Mouse (Mus musculus): ENCODE data around the gene Sorcs3. TPM values are rescaled to one million over a fixed set of nuclear protein-coding genes. Genes with fewer than 3 reads are reported as not detected.

Sorcs3 gene
- polyA plus RNA-seq, 1 experiment from 2014 or later: 7.2 TPM

DNA sequence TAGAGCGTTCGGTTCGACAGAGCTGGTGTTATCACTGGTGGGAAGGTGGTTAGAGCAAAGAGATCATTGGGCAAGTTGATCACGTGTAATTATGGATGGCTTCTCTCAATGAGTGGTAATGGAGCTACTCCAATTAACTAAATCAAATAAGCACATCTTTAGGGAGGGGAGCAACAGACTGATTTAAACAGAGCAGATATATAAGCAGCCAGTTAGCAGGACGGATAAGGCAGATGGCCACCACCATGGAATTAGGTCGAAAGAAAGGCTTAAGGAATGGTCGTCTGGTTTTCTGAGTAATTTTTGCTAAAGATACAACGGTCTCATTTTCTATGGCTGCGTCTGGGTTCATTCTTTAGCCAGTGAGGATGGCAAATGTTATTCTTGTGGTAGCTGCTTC, 549.3 kb downstream of the Sorcs3 start:
- Histone ChIP-seq H3K4me3 (no peak overlapping the region), H3K9me3 (no peaks in the 10 kb centered on the region), H3K9ac (replicated peaks) (no peak overlapping the region), H3K4me1 (peaks cover 5% of the 10 kb centered on the region; the same call in 1 of the 2 replicates), H3K4me2 (replicated peaks) (no peak overlapping the region), H3K36me3 (no peaks in the 10 kb centered on the region), H3K27ac (replicated peaks) (no peak overlapping the region), H3K27me3 (no peaks in the 10 kb centered on the region)
- no peak for ATAC-seq (replicated peaks)
- WGBS: 81% methylated on average over 9 of the region's 9 CpGs

DNA sequence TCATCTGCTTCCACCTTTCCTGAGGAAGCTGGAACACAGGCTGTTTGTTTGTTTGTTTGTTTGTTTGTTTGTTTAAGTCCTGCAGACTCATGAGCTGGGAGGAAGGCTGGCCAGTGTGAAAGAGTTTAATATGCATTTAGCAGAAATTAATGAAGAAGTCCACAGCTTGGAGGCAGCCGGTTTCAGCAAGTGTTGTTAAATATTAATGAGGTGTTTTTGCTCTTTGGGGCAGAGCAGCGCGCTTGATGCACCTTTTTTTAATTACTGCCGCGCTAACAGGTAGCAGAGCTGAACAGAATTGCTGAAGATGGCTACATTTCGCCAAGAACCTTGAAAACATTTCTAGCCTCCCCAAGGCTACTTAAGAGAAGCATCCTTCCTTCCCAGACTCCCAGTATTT, 551.0 kb downstream of the Sorcs3 start:
- no peak overlapping the region for H3K4me2 ChIP-seq (replicated peaks)
- no peak overlapping the region for H3K4me3 ChIP-seq
- H3K36me3 ChIP-seq: no peaks in the 10 kb centered on the region
- peaks cover 5% of the 10 kb centered on the region; the same call in 1 of the 2 replicates for H3K4me1 ChIP-seq
- H3K9me3 ChIP-seq: no peaks in the 10 kb centered on the region
- no peak overlapping the region for H3K27ac ChIP-seq (replicated peaks)
- 0 out of 2 replicates have a peak, but pooled peaks have one; percentile 8 for ATAC-seq (replicated peaks)
- no peaks in the 10 kb centered on the region for H3K27me3 ChIP-seq
- H3K9ac ChIP-seq (replicated peaks): no peak overlapping the region
- 54% methylated on average over 6 of the region's 6 CpGs for WGBS

DNA sequence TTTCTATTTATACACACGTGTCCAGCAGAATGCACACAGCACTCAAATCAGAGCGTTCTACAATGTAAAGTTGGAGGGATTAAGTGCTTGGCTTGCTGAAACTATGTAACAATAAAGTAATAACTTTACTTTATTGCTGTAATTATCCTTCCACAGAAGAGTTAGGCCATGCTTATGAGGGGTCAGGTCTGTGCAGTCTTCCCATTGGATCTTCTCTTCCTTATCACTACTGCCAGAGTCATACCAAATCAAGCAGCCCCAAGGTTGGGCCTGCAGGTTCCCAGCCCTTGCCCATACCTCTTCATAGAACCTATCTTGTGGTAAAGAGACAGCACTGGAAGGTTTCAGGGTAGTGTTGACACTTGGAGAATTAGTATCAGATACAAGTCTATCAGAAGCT, 560.7 kb downstream of the Sorcs3 start:
- H3K9ac ChIP-seq (replicated peaks): no peak overlapping the region

DNA sequence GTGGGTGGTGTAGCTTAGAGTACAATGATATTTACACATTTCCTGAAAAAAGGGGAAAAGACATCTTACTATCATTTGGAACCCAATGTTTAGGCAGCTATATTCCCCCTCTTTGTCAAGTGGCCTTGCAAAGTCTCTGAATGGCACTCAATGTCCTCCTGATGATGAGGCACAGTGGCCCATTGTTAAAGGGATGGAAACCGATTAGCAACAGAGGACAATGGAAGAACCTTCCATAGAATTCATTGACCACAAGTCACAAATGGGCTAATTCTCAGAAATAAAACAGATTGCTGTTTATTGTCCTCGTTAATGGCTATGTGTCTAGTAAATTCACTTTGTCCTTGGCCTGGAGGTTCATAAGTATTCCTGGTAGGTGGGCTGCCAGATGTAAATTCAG, 565.7 kb downstream of the Sorcs3 start:
- ATAC-seq (replicated peaks): no peak
- H3K4me2 ChIP-seq (replicated peaks): no peak overlapping the region
- H3K4me1 ChIP-seq: no peaks in the 10 kb centered on the region

More for the DNA sequence above, 560.7 kb downstream of the Sorcs3 start:
- Histone ChIP-seq H3K4me2 (replicated peaks) (no peak overlapping the region), H3K4me3 (no peak overlapping the region), H3K27ac (replicated peaks) (no peak overlapping the region), H3K4me1 (no peaks in the 10 kb centered on the region), H3K9me3 (no peaks in the 10 kb centered on the region), H3K36me3 (no peaks in the 10 kb centered on the region), H3K27me3 (no peaks in the 10 kb centered on the region)
- ATAC-seq (replicated peaks): no peak
- over 99% methylated on average over 2 of the region's 2 CpGs for WGBS

DNA sequence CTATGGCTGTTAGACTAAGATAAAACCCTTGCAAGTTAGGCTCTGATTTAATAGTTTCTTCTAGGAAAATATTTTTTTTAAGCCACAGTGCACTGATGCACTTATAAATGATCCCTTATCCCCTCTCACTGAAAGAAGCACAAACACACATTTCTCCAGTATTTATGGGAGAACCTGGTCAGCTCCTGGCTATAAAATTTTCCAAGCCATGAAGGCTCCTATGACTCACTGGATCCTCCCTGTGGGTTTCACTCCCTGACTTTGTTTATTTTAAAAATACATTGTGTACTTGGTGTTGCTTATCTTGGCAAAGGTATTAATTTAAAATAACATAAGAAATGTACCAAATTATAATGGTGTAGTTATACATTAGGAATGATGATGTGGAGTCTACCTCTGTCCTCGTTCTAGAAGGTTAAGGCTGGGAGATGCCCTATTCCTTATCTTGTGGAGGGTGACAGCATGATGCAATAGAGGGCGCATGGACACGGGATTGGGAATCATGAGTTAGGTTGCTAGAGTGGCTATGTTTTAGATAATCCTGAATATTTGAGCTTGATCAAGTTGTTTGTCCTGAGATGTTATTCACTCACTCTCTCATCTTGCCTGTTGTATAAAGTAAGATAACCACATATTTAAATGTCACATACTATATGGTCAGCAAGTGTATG, 573.4 kb downstream of the Sorcs3 start:
- Histone ChIP-seq H3K36me3 (no peaks in the 10 kb centered on the region), H3K4me3 (no peak overlapping the region), H3K4me2 (replicated peaks) (no peak overlapping the region), H3K27ac (replicated peaks) (no peak overlapping the region), H3K9ac (replicated peaks) (no peak overlapping the region), H3K9me3 (no peaks in the 10 kb centered on the region), H3K27me3 (no peaks in the 10 kb centered on the region), H3K4me1 (peaks cover 8% of the 10 kb centered on the region)
- WGBS: 92% methylated on average over 3 of the region's 3 CpGs
- ATAC-seq (replicated peaks): no peak

More for the DNA sequence above, 565.7 kb downstream of the Sorcs3 start:
- no peak overlapping the region for H3K27ac ChIP-seq (replicated peaks)
- H3K36me3 ChIP-seq: no peaks in the 10 kb centered on the region
- H3K9me3 ChIP-seq: no peaks in the 10 kb centered on the region
- 38% methylated on average over 2 of the region's 2 CpGs for WGBS
- H3K27me3 ChIP-seq: no peaks in the 10 kb centered on the region
- no peak overlapping the region for H3K4me3 ChIP-seq
- H3K9ac ChIP-seq (replicated peaks): no peak overlapping the region

DNA sequence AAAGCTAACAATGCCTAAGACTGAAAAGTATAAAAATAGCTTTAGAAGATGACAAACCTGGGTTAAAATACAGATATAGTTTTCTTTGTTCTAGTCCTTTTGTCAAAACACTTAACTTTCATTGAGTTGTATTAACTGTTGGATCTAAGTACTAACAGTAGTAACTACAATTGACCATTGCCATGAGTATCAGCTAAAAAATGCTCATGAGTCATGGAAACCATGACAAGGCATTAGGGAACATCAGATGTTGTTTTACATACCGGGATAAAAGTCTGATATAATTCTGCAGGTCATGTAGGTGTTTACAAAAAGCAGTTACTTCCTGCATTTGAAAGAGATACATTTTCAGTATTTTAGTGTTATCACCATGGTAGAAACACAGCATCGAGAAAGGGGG, 575.0 kb downstream of the Sorcs3 start:
- no peaks in the 10 kb centered on the region for H3K9me3 ChIP-seq
- no peaks in the 10 kb centered on the region for H3K36me3 ChIP-seq
- no peaks in the 10 kb centered on the region for H3K27me3 ChIP-seq
- H3K4me1 ChIP-seq: peaks cover 8% of the 10 kb centered on the region
- 90% methylated on average over 2 of the region's 2 CpGs for WGBS
- no peak overlapping the region for H3K9ac ChIP-seq (replicated peaks)
- H3K4me3 ChIP-seq: no peak overlapping the region
- H3K27ac ChIP-seq (replicated peaks): no peak overlapping the region
- no peak overlapping the region for H3K4me2 ChIP-seq (replicated peaks)
- no peak for ATAC-seq (replicated peaks)

DNA sequence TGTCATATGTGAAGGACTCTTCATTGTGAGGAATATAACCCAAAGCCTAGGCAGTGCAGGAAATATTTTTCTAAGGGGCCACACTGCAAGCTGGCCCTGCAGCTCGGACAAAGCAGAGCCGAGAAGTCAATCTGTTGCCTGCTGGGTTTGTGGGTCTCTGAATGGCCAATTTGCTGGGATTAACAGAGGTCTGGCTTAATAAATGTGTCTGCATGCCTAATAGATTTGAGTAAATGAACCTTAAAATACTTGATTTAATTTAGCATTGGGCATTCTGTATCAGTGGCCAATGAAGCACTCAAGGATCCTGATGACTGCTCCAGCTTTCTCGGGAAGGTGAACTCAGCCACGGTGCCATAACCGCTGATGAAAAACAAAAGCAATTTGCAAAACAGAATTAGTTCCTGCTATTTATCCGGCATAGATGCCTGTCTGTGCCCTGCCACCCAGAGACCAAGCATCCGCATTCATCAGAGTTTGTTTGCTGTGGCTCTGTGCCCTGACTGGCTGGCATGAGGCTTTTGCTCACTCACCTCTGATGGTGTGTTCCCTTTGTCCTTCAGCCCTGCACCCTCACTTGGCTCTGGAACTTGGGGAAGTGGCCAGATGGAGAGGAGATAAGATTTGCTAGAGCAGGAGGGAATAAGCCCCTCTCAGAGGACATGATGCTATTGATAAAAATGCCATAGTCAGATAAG, 576.3 kb downstream of the Sorcs3 start:
- WGBS: 9% methylated on average over 7 of the region's 7 CpGs
- ATAC-seq (replicated peaks): no peak
- H3K27me3 ChIP-seq: no peaks in the 10 kb centered on the region
- H3K36me3 ChIP-seq: no peaks in the 10 kb centered on the region
- no peak overlapping the region for H3K4me3 ChIP-seq
- no peaks in the 10 kb centered on the region for H3K9me3 ChIP-seq
- H3K4me1 ChIP-seq: peaks cover 8% of the 10 kb centered on the region
- H3K9ac ChIP-seq (replicated peaks): no peak overlapping the region
- no peak overlapping the region for H3K27ac ChIP-seq (replicated peaks)
- no peak overlapping the region for H3K4me2 ChIP-seq (replicated peaks)

DNA sequence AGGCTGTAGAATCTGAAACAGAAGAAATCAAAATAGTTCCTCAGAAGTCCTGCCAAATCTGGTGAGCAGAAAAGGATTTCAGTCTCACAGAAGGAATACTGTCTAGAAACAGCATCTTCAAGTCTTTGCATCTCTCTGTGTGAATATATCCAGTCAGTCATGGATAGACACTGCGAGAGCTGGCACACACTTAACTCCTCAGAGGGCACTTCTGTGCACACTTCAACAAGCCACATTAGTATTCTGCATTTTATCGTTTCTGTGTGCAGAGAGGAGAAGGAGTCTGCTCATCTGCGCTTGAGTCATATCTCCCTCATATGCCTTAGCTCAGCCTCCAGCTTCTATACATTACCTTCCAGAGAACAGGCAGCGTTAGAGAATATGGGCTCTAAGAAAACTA, 581.4 kb downstream of the Sorcs3 start:
- no peaks in the 10 kb centered on the region for H3K9me3 ChIP-seq
- H3K4me2 ChIP-seq (replicated peaks): no peak overlapping the region
- 89% methylated on average over 4 of the region's 4 CpGs for WGBS
- no peak overlapping the region for H3K27ac ChIP-seq (replicated peaks)
- H3K9ac ChIP-seq (replicated peaks): no peak overlapping the region
- H3K27me3 ChIP-seq: no peaks in the 10 kb centered on the region
- no peak overlapping the region for H3K4me3 ChIP-seq
- no peaks in the 10 kb centered on the region for H3K36me3 ChIP-seq
- ATAC-seq (replicated peaks): no peak
- H3K4me1 ChIP-seq: peaks cover 2% of the 10 kb centered on the region; the same call in 1 of the 2 replicates

DNA sequence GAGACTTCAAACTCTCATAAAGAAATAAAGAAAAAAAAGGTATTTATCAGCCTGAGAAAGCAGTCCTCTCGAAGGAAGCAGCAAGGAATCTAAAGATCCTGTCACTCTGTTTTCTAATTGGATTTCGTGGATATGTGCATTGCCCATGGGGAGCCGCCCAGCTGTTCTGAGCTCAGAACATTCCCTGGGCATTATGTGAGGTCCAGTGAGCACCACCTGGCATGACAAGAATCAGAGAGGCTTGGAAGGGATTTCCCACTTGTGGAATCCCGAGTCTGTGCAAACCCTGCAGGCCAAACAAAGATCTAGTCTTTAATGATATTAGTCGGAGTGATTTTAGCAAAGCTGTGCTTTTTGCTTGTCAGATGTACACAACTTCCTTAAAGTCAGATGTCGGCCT, 598.7 kb downstream of the Sorcs3 start:
- H3K36me3 ChIP-seq: no peaks in the 10 kb centered on the region
- 11% methylated on average over 6 of the region's 6 CpGs for whole genome bisulfite sequencing
- H3K27me3 ChIP-seq: no peaks in the 10 kb centered on the region
- no peak overlapping the region for H3K4me3 ChIP-seq
- H3K4me2 ChIP-seq (replicated peaks): no peak overlapping the region
- no peaks in the 10 kb centered on the region for H3K9me3 ChIP-seq
- no peak overlapping the region for H3K27ac ChIP-seq (replicated peaks)
- H3K9ac ChIP-seq (replicated peaks): no peak overlapping the region
- no peak for ATAC-seq (replicated peaks)
- H3K4me1 ChIP-seq: no peaks in the 10 kb centered on the region; the same call in 1 of the 2 replicates

DNA sequence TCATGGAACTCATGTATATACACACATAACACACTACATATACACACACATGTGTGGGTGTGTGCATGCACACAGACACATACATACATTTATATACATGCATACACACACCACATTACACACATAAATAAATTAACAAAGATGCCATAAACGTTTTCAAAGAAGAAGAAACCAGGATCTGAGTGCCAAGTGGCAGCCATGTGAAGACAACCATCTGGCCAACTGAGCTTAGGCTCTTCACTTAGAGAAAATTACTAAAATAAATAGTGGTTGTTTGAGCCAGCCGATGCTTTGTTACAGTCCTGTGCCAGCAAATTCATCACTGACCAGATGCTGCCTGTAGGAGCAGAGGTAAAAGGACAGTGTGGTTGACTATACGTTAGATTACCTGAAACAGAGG, 605.7 kb downstream of the Sorcs3 start:
- H3K4me1 ChIP-seq: no peaks in the 10 kb centered on the region
- H3K27ac ChIP-seq (replicated peaks): no peak overlapping the region
- H3K9me3 ChIP-seq: no peaks in the 10 kb centered on the region
- 41% methylated on average over 3 of the region's 3 CpGs for WGBS
- H3K36me3 ChIP-seq: no peaks in the 10 kb centered on the region
- H3K9ac ChIP-seq (replicated peaks): no peak overlapping the region
- H3K4me2 ChIP-seq (replicated peaks): no peak overlapping the region
- ATAC-seq (replicated peaks): no peak
- H3K27me3 ChIP-seq: no peaks in the 10 kb centered on the region
- no peak overlapping the region for H3K4me3 ChIP-seq

DNA sequence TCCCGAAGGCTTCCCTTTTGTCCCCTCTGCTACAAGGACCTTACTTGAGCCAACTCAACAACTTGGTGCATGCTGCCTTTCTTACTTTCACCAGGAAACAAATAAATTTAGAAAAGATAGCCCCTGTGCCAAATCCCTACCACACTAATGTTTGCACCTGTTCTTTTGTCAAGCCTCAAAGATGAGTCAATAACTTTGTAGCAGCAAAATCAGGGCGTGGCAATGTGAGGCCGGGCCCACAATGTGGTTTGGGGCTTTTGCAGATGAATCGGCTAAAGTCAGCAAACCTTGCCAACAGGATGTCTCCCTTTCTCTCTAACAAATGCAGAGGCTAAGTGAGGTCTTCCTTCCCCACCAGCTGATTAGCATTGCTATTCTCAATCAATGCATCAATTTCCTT, 608.0 kb downstream of the Sorcs3 start:
- Histone ChIP-seq H3K27ac (replicated peaks) (no peak overlapping the region), H3K36me3 (no peaks in the 10 kb centered on the region), H3K4me1 (no peaks in the 10 kb centered on the region), H3K27me3 (no peaks in the 10 kb centered on the region), H3K4me3 (no peak overlapping the region), H3K4me2 (replicated peaks) (no peak overlapping the region), H3K9ac (replicated peaks) (no peak overlapping the region), H3K9me3 (no peaks in the 10 kb centered on the region)
- WGBS: 94% methylated on average over 4 of the region's 4 CpGs
- no peak for ATAC-seq (replicated peaks)

DNA sequence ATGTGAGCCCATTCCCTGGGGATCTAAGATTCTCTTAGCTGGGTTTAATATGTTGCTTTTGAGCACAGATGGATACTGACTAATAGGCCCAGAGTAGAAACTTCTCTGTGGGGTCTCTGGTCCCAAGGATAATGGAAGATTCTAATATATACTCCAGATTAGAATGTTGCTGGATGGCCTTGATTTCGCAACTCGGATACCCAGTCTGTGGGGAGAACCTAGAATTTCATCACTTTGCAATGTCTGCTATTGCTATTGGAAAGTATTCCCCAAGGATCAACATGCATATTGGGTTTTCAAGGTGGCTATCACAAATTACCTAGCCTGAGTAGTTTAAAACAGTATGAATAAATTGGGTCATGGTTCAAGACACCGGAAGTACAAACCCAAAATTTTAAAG, 609.2 kb downstream of the Sorcs3 start:
- H3K9me3 ChIP-seq: no peaks in the 10 kb centered on the region
- no peaks in the 10 kb centered on the region for H3K27me3 ChIP-seq
- no peak overlapping the region for H3K9ac ChIP-seq (replicated peaks)
- H3K4me3 ChIP-seq: no peak overlapping the region
- WGBS: 94% methylated on average over 3 of the region's 3 CpGs
- ATAC-seq (replicated peaks): no peak
- no peak overlapping the region for H3K27ac ChIP-seq (replicated peaks)
- no peaks in the 10 kb centered on the region for H3K4me1 ChIP-seq
- no peaks in the 10 kb centered on the region for H3K36me3 ChIP-seq
- no peak overlapping the region for H3K4me2 ChIP-seq (replicated peaks)
